Comparison of ENCODE assay signal across 13 mouse cellular contexts in the genomic region with DNA sequence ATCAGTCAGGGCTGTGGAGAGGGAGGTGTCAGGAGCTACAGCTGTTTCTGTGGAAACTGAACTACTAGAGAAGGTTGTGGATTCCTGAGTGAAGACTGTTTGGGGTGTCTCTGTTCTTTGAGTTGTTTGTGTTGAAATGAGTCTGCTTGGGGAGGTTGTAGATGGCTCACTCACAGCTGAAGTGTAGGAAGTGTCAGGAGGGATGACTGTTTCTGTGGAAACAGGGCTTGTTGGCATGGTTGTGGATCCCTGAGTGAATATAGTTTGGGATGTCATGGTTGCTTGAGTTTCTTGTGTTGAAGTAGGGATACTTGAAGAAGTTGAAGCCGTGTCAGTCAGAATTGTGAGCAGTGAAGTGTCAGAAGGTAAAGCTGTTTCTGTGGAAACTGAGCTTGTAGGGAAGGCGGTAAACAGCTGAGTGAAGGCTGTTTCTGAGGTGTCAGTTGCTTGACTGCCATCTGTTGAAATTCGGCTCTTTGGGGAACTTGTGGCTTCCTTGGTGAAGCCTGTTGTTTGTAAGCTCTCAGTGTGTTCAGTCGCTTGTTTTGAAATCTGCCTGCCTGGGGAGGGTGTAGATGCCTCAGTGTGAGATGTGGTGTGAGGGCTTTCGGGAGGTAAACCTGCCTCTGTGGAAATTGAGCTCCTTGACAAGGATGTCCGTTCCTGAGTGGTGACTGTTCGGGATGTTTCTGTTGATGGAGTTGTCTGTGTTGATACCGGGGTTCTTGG. TPM values are rescaled to one million over a fixed set of nuclear protein-coding genes. Genes with fewer than 3 reads are reported as not detected.
DNase-seq lines count a peak whose midpoint lies in the region; ATAC-seq and TF ChIP-seq lines count a peak whose summit lies in the region.
"Had no signal": no experiment of that assay in that cellular context is flagged by ENCODE, and none has a peak within 500 bp of the region (broad histone marks: within the 10 kb centered on the region; RNA-seq: fewer than 3 reads in every experiment).

No protein-coding gene starts in this region.

- no peak for TF ChIP-seq CTCF in lung, embryonic 14.5 days (IDR thresholded peaks at IDR 0.05; ENCODE audit: low read depth)
- no peak for TF ChIP-seq CTCF in lung, adult 2 months (IDR thresholded peaks at IDR 0.05; ENCODE audit: insufficient read depth, low read length)

- no peaks in the 10 kb centered on the region for H3K27me3 ChIP-seq in lung, embryonic 14.5 days (ENCODE audit: insufficient read depth, low read length)

- no peak for TF ChIP-seq POLR2A in lung, adult 2 months (IDR thresholded peaks at IDR 0.05; ENCODE audit: borderline replicate concordance, extremely low read depth, low read depth, low read length)

- H3K9me3 ChIP-seq in lung, embryonic 14.5 days (ENCODE audit: low read depth, low read length) = no peaks in the 10 kb centered on the region
- H3K9me3 ChIP-seq: hindbrain, embryonic 13.5 days had no signal

- no peak overlapping the region for H3K9ac ChIP-seq in lung, embryonic 14.5 days
- H3K9ac ChIP-seq: hindbrain, embryonic 13.5 days had no signal

- no peaks in the 10 kb centered on the region for H3K4me1 ChIP-seq in lung, embryonic 14.5 days (ENCODE audit: insufficient read depth)
- no peaks in the 10 kb centered on the region for H3K4me1 ChIP-seq in lung, adult 2 months (ENCODE audit: control insufficient read depth, insufficient read depth, low read length)
- H3K4me1 ChIP-seq: hindbrain, embryonic 13.5 days had no signal

- H3K36me3 ChIP-seq in lung, embryonic 14.5 days (ENCODE audit: insufficient read depth) = no peaks in the 10 kb centered on the region
- H3K36me3 ChIP-seq: hindbrain, embryonic 13.5 days had no signal

- H3K4me2 ChIP-seq in lung, embryonic 14.5 days = no peak overlapping the region
- H3K4me2 ChIP-seq: hindbrain, embryonic 13.5 days had no signal

- no peak overlapping the region for H3K27ac ChIP-seq in lung, embryonic 14.5 days (ENCODE audit: low read depth)
- H3K27ac ChIP-seq: hindbrain, embryonic 13.5 days had no signal

- 68% methylated on average over 8 of the region's 8 CpGs for WGBS in lung, embryonic 14.5 days
- WGBS in lung, adult 2 months = 63% methylated on average over 8 of the region's 8 CpGs

- peak; percentile 13 for DNase-seq in lung, embryonic 14.5 days
- no peak for DNase-seq in lung, adult 2 months
- peak; percentile 33 for DNase-seq in thymus, postnatal 25 days
- DNase-seq in urinary bladder, postnatal 14 days (ENCODE audit: low spot score) = no peak
- DNase-seq in kidney, adult 8-10 months = no peak
- DNase-seq: cerebellum, adult 8-10 months; kidney, postnatal 36 days had no signal

- no peak overlapping the region for H3K4me3 ChIP-seq in lung, embryonic 14.5 days (ENCODE audit: low read depth, low read length)
- H3K4me3 ChIP-seq in lung, adult 2 months (replicated peaks; ENCODE audit: extremely low read depth, low read depth, low read length) = no peak overlapping the region
- H3K4me3 ChIP-seq: erythroblast, embryonic 14.5 days; hindbrain, embryonic 13.5 days had no signal

- no peak for ATAC-seq in lung, embryonic 14.5 days (ENCODE audit: insufficient read depth)
- peak; percentile 59 to 99 for ATAC-seq in hematopoietic stem cell, adult 5-6 weeks (replicated peaks in 1 of 2; ENCODE audit: insufficient read depth in 1 of 2, low FRiP score in 2 of 2, low TSS enrichment in 1 of 2, low read depth in 1 of 2, poor library complexity in 2 of 2, severe bottlenecking in 2 of 2)
- peak; percentile 44; the same call in 1 of the 2 replicates for ATAC-seq in megakaryocyte-erythroid progenitor cell, adult 5-6 weeks (replicated peaks; ENCODE audit: low FRiP score, low TSS enrichment, poor library complexity, severe bottlenecking)
- ATAC-seq: activated CD4-positive, CD25-positive, alpha-beta regulatory T cell, adult 4 months had no signal

RNA-seq across cellular contexts. Expression of gene Muc3, which starts 30.7 kb away (rescaled TPM):
- polyA plus RNA-seq in lung, embryonic 14.5 days (2014; fragmentation: Nextera tagmentation; extraction: Ambion mirVana) = not detected in 2 replicates
- 4.3 TPM in 1 of 2 replicates, not detected in the other for polyA plus RNA-seq in lung, adult 2 months (2012; rRNA removed)
- total RNA-seq in hematopoietic stem cell, adult 5-6 weeks (2017) = 0.89 TPM in 1 of 2 replicates, not detected in the other
- total RNA-seq in megakaryocyte-erythroid progenitor cell, adult 5-6 weeks (2014; fragmentation: Nextera tagmentation) = not detected in 2 replicates
- total RNA-seq in megakaryocyte-erythroid progenitor cell, adult 5-6 weeks (2017) = not detected in 2 replicates
- polyA plus RNA-seq: erythroblast, embryonic 14.5 days; hindbrain, embryonic 13.5 days; limb, embryonic 14.5 days had no signal

RNA-seq across cellular contexts. Expression of gene Muc3a, which starts 32.4 kb away (rescaled TPM):
- not detected in 2 replicates for polyA plus RNA-seq in lung, embryonic 14.5 days (2014; fragmentation: Nextera tagmentation; extraction: Ambion mirVana)
- polyA plus RNA-seq in lung, adult 2 months (2012; rRNA removed) = 0.26 and 0.74 TPM in 2 replicates
- total RNA-seq in hematopoietic stem cell, adult 5-6 weeks (2017) = 1.6 TPM in 1 of 2 replicates, not detected in the other
- 0.25 and 0.61 TPM in 2 replicates for total RNA-seq in megakaryocyte-erythroid progenitor cell, adult 5-6 weeks (2014; fragmentation: Nextera tagmentation)
- total RNA-seq in megakaryocyte-erythroid progenitor cell, adult 5-6 weeks (2017) = not detected in 2 replicates
- polyA plus RNA-seq: erythroblast, embryonic 14.5 days had no signal

Comparison
In these comparisons a context has a peak if more than half of its experiments do, and no peak if none do; other contexts are left out.
1. DNase-seq: peak in lung, embryonic 14.5 days (single experiment) and thymus, postnatal 25 days (single experiment); none in lung, adult 2 months (single experiment), urinary bladder, postnatal 14 days (single experiment) and kidney, adult 8-10 months (0 of 2).